Mouse (Mus musculus) adrenal gland (tissue): ENCODE data around the gene Notch2.
"Not testable (repeated sequence)": the region's sequence is repeated elsewhere in the genome, so short reads cannot be mapped to it uniquely, and the experiment has no call there.

Experiments
- intact Hi-C: fragments of 180-260 bp; cut with DNase I; formaldehyde crosslinking; loops from one replicate; pipeline ENCODE4 v1.15.1; 2025

Gene Notch2

GRCm38 (mm10) chr3:98028072-98028471 is 14.7 kb downstream of the Notch2 start:
- intact Hi-C loops, result no loop called here

GRCm38 (mm10) chr3:98028936-98029335 is 15.6 kb downstream of the Notch2 start:
- intact Hi-C loops, result no loop called here

GRCm38 (mm10) chr3:98031104-98031503 is 17.8 kb downstream of the Notch2 start:
- intact Hi-C loops, result no loop called here

- intact Hi-C loops, result no loop called here
Measured at GRCm38 (mm10) chr3:98032191-98032590, 18.9 kb downstream of the Notch2 start.

- intact Hi-C loops, result no loop called here
Measured at GRCm38 (mm10) chr3:98032944-98033343, 19.6 kb downstream of the Notch2 start.

GRCm38 (mm10) chr3:98034622-98035593 is 21.6 kb downstream of the Notch2 start:
- intact Hi-C loops, result no loop called here

GRCm38 (mm10) chr3:98036161-98036560 is 22.8 kb downstream of the Notch2 start:
- intact Hi-C loops, result no loop called here

- intact Hi-C loops, result no loop called here
Measured at GRCm38 (mm10) chr3:98037151-98037550, 23.8 kb downstream of the Notch2 start.

GRCm38 (mm10) chr3:98038658-98039057 is 25.3 kb downstream of the Notch2 start:
- intact Hi-C loops, result no loop called here

GRCm38 (mm10) chr3:98039223-98039622 is 25.9 kb downstream of the Notch2 start:
- intact Hi-C loops, result no loop called here

- intact Hi-C loops, result no loop called here
Measured at GRCm38 (mm10) chr3:98039666-98040456, 26.5 kb downstream of the Notch2 start.

GRCm38 (mm10) chr3:98040836-98041235 is 27.5 kb downstream of the Notch2 start:
- intact Hi-C loops, result no loop called here

- intact Hi-C loops, result no loop called here
Measured at GRCm38 (mm10) chr3:98042301-98042700, 29.0 kb downstream of the Notch2 start.

- intact Hi-C loops, result no loop called here
Measured at GRCm38 (mm10) chr3:98042955-98043456, 29.7 kb downstream of the Notch2 start.

- intact Hi-C loops, result no loop called here
Measured at GRCm38 (mm10) chr3:98043669-98044068, 30.3 kb downstream of the Notch2 start.

- intact Hi-C loops, result no loop called here
Measured at GRCm38 (mm10) chr3:98044768-98045368, 31.5 kb downstream of the Notch2 start.

- intact Hi-C loops, result no loop called here
Measured at GRCm38 (mm10) chr3:98045465-98046148, 32.3 kb downstream of the Notch2 start.

- intact Hi-C loops, result no loop called here
Measured at GRCm38 (mm10) chr3:98046305-98046704, 33.0 kb downstream of the Notch2 start.

- intact Hi-C loops, result no loop called here
Measured at GRCm38 (mm10) chr3:98049671-98050070, 36.3 kb downstream of the Notch2 start.

- intact Hi-C loops, result not testable (repeated sequence)
Measured at GRCm38 (mm10) chr3:98050086-98050485, 36.8 kb downstream of the Notch2 start.
